Mouse (Mus musculus): ENCODE results near the gene Psmg4.

Psmg4 gene

DNA sequence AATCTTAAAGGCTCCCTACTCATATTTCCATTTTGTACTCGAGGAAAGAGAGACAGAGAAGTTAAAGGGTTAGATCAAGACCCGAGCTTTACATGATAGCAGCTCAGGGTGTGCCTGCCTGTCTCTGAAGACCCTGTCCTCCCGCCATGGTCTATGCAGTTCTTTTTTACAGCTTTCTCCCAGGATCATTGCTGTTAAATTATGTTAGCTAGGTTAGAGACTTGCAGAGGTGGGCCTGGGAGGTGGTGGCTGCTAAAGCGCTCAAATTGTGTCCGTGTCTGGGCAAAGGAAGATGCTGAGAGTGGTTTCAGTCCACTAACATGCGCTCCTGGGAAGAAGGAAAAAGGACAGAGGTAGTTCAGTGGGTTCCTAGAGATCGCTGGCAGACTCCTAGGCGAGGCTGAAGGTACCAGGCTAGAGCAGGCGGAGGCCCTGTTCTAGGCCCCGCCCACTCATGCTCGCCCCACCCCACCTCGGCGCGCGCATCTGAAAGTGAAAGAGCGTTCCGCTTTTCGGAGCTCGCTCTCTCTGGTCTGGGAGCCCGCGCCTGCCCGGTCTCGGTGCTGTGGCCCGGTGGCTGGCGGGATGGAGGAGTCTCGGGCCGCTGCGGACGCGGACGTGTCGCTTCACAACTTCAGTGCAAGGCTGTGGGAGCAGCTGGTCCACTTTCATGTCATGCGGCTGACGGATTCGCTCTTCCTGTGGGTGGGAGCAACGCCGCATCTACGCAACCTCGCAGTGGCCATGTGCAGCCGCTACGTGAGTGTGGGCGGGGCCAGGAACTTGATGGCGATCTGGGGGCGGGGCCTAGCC lies at the start of gene Psmg4:
Gene Psmg4 (plus strand): TSS at position 474 of the 813 bp plus-strand sequence.
- TF ChIP-seq GATA4 (IDR thresholded peaks at IDR 0.05; ENCODE audit: insufficient replicate concordance, low read length) = no peak

DNA sequence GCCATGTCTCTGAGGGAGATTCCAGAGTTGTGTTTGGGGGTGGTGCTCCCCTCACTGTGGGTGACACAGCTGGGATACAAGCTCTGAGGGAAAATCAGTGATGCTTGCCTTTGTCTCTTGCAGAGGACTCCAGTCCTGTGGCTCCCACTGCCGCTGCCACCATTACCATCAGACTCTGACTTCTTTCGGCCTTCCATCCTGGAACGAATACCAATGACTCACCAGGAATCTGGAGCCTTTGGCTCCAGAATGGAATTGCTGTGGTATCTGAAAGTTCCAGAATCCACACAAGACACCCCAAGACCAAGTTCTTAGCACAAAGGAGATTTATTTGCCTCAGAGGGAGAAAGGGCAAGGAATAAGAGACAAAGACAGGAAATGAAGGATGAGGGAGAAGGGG lies 49.7 kb upstream of the Psmg4 start:
- TF ChIP-seq GATA4 (IDR thresholded peaks at IDR 0.05; ENCODE audit: insufficient replicate concordance, low read length) = no peak

DNA sequence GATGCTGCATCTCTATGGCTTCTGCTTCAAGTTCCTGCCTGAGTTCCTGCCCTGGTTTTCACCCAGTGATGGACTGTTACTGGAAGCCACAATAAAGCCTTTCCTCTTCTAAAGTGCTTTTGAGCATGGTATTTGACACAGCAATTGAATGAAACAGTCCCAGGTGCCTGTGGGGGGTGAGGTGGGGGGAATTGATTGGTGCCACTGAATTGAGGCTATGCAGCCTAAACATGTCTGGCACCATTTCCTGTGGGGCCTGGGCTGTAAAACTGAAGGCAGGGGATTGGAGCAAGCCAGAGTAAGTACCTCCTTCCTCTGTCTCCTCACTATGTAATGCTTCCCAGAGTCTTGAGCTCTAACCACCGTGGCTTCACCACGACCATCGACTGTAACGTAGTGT lies 48.1 kb upstream of the Psmg4 start:
- TF ChIP-seq GATA4 (IDR thresholded peaks at IDR 0.05; ENCODE audit: insufficient replicate concordance, low read length) = no peak

DNA sequence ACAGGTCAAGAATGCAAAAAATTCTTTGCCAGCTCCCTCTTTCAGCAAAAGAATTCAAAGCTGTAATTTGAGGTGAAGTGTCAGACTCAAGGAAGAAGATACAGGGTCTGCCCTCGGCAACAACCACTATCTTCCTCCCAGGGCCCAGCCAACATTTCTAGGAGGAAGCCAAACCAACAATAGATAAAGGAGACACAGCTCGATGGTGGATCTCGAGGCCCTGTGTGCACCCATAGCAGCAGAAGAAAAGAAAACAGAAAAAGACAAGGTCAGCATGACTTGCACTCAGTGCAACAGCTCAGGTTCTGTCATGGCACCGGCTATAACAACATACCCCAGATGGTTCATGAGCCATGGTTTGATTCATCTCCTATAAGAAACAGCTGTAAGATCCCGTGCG lies 46.3 kb upstream of the Psmg4 start:
- TF ChIP-seq GATA4 (IDR thresholded peaks at IDR 0.05; ENCODE audit: insufficient replicate concordance, low read length) = no peak

DNA sequence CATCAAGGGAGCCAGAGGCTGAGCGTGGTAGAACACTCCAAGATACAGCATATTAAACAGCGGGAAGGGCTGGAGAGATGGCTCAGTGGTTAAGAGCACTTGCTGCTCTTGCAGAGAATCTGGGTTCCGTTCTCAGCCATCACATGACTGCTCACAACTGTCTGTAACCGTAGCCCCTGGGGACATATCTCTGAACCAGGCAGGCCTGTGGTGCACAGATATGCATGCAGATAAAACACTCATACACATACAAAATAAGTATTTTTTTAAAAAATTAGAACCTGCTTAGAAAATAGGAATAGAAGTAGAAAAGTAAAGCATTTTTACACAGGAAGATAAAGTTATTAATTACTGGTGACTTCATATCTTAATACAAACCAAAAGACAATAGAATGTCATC lies 43.9 kb upstream of the Psmg4 start:
- TF ChIP-seq GATA4 (IDR thresholded peaks at IDR 0.05; ENCODE audit: insufficient replicate concordance, low read length) = no peak

DNA sequence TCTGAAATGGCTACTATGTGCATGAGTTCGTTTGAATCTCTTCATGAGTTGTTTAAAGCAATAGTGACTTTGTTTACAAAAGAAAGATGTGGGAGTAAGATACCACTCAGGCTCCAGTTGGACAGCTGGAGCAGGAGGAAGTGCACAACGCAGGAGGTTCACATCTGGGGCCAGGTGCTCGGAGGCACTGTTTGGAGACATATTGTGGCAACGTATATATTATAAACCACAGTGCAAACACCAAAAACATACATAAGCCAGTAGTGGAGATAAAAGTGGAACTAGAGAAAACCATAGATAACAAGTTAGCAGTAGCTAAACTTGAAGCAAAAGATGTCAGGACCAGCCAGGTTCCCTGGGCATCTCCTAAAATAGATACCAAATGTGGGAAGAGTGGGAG lies 43.4 kb upstream of the Psmg4 start:
- TF ChIP-seq GATA4 (IDR thresholded peaks at IDR 0.05; ENCODE audit: insufficient replicate concordance, low read length) = no peak

DNA sequence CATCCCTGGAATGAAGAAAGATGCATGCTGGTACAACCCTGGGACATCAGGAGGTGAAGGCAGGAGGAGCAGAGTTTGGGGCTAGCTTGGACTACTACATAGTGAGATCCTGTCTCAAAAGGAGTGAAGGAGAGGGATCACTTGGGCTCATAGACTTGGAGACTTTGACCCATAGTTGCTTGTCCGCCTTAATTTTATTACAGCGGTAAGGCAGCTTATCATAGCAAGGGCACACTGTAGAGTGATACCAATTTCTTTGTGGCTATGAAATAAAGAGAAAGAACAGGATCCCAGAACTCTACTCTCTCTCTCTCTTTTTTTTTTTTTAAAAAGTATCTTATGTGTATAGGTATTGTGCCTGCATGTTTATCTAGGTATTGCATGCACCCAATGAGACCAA lies 42.2 kb upstream of the Psmg4 start:
- no peak for TF ChIP-seq GATA4 (IDR thresholded peaks at IDR 0.05; ENCODE audit: insufficient replicate concordance, low read length)

GRCm38 (mm10) chr13:34125711-34126110 lies 37.1 kb upstream of the Psmg4 start:
- TF ChIP-seq GATA4 (IDR thresholded peaks at IDR 0.05; ENCODE audit: insufficient replicate concordance, low read length) = no peak

- no peak for TF ChIP-seq GATA4 (IDR thresholded peaks at IDR 0.05; ENCODE audit: insufficient replicate concordance, low read length)
Measured at GRCm38 (mm10) chr13:34128276-34129114, 34.3 kb upstream of the Psmg4 start.

DNA sequence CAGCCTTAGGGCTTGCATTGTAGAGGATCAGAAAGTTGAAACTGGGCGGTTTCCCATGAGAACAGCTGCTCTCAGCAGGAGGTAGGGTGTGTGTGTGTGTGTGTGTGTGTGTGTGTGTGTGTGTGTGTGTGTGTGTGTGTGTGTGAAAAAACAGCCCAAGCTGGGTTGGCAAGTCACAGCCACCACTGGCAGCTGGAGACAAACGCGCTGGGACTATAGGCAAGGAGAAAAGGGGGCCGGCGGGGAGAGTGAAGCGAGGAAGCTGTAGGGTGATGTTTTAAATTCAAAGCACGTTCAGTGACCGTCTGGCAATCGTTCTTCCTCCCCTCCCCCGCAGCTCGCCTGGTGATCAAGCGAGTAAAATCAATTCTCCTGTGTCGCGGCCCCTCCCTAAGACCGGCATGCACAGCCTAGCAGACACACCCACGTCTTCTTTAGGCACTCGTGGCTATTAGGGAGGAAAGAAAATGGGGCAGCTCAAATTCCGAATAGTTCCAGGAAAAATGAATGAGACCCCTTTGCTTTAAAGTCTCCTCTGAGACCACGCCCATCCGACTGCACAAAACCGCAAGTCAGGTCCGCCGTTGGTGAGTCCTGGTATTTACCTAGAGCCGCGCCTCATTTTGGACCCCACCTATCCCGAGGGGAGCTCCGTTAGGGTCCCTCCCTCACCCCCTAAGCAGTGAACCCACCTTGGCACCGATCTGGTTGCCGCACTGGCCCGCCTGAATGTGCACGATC lies 33.1 kb upstream of the Psmg4 start:
- TF ChIP-seq GATA4 (IDR thresholded peaks at IDR 0.05; ENCODE audit: insufficient replicate concordance, low read length) = no peak

DNA sequence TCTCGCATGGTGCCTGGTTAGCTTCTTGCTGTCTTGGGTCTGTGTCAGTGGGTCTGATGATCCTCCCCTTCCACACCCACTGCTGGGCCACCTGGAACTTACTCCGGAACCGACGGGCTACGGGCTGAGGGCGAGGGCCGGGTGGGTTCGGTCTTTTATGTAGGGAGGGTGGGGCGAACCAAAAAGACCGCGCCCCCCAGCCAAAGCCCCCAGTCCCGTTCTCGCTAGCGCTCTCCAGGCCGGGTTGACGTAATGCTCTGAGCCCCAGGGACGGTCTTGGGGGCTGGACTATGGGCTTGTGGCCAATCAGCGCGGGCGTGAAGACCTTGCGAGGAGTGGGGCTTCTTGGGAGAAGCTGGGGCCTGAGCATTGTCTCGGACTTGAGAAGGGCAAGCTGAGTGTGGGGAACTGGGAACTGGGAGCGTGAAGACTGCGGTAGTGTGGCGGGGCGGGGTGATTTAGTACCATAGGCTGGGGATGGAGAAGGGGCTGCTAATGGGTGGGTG lies 32.5 kb upstream of the Psmg4 start, which contains the start of gene Tubb2b:
Gene Tubb2b (minus strand): TSS at position 241 of the 506 bp plus-strand sequence.
- TF ChIP-seq GATA4 (IDR thresholded peaks at IDR 0.05; ENCODE audit: insufficient replicate concordance, low read length) = no peak

DNA sequence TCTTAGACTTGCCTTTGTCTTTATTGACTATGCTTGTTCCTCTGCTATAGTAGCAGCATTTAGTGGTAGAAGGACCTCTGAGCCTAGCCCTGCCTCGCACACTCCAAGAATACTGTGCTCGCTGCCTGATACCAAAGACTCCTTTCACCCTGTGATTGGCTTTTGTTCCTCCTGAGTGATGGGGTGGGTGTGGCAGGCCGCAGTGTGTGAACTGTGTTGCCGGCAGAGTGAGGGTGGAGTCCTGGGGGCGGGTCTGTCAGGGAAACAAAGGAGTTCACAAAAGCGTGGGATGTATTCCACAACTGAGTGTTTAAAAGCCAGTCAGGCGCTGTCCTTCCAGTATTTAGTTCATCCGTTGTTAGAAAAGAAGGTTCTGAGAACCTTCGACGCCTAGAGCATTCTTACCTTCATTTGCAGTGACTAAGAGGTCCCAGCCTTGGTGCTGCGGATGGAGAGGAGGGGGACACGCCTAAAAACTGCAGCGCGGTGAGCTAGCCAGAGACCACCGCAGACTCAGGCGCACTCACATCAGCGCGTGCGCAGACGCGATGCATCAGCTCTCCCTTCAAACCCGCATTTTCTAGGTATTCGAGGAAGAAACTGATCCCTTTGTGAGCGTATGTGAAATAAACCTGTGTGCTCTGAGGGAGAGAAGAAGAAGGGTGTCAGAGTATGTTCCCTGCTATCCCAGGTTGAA lies 31.6 kb upstream of the Psmg4 start:
- no peak for TF ChIP-seq GATA4 (IDR thresholded peaks at IDR 0.05; ENCODE audit: insufficient replicate concordance, low read length)

DNA sequence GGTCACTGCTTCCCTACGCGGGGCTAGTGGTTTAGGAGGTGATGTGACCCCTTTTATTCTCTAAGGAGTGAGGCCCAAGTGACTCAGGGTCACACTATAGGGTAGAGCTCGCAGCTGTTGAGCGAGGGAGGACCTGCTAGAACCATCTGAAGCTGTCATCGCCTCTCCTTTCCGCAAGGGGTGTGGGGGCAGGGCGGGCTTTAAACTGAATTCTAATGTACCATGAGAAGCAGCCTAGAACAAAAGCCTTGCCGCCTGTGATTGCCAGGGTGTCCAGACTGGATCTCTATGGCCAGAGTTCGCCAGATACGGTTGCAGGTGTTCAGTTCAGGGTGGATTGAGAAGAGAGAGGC lies 31.1 kb upstream of the Psmg4 start:
- TF ChIP-seq GATA4 (IDR thresholded peaks at IDR 0.05; ENCODE audit: insufficient replicate concordance, low read length) = no peak

DNA sequence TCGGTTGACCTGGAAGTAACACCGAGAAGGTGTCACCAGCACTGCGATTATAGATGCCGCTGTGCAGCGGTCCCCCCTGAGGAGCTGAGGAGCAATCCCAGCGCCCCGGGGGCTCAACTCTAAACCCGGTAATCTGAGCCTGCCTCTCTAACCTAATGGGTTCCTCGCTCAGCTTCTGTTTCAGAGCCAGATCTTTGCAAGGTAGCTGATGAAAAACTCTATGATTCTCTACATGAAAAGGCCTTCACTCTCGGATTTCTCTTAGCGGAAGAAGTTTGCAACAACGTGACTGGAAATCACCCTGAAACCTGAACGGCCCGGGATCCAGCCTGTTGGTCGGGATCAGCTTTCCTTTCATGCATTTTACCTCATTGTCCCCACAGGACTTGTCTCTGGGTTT lies 30.5 kb upstream of the Psmg4 start:
- no peak for TF ChIP-seq GATA4 (IDR thresholded peaks at IDR 0.05; ENCODE audit: insufficient replicate concordance, low read length)

GRCm38 (mm10) chr13:34132875-34133274 lies 29.9 kb upstream of the Psmg4 start:
- TF ChIP-seq GATA4 (IDR thresholded peaks at IDR 0.05; ENCODE audit: insufficient replicate concordance, low read length) = no peak

All from liver, adult (tissue).